Mouse (Mus musculus): ENCODE results near the gene Fam13c. TPM values are rescaled to one million over a fixed set of nuclear protein-coding genes. Genes with fewer than 3 reads are reported as not detected.

Fam13c gene
- polyA plus RNA-seq, 1 experiment from 2014 or later: 12.8 TPM

GRCm38 (mm10) chr10:70581556-70582211 lies 141.4 kb downstream of the Fam13c start:
- 70% methylated on average over 7 of the region's 7 CpGs for WGBS
- ATAC-seq (ENCODE audit: insufficient number of reproducible peaks, insufficient read depth, low FRiP score, low TSS enrichment): no peak
- H3K27ac ChIP-seq: no peak overlapping the region

DNA sequence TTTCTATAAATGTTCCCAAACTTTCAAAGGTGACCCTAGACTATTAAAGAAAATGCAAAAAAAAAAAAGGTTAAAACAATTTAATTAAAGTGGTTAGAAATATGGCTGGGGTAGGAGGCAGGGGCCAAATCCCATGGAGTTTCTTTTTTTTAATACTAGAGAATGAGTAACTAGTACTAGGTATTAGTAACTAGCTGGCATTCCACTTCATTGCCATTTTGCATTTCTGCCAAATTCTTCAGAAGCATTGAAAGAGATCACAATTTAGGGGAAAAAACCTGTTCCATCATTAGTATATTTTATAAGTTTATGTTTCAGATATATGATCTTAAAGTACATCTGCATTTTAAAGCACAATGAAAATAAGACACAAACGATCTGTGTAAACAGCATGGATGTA lies 143.9 kb downstream of the Fam13c start:
- H3K27ac ChIP-seq: no peak overlapping the region
- H3K4me2 ChIP-seq (replicated peaks): no peak overlapping the region
- no peak overlapping the region for H3K9ac ChIP-seq
- no peak for ATAC-seq (ENCODE audit: insufficient number of reproducible peaks, insufficient read depth, low FRiP score, low TSS enrichment)
- H3K4me1 ChIP-seq: 0 out of 2 replicates have a peak, but pooled peaks cover 4% of the 10 kb centered on the region
- no peak overlapping the region for H3K4me3 ChIP-seq
- H3K27me3 ChIP-seq: no peaks in the 10 kb centered on the region
- no peaks in the 10 kb centered on the region for H3K36me3 ChIP-seq
- 77% methylated on average over 1 of the region's 1 CpGs for WGBS
- no peaks in the 10 kb centered on the region for H3K9me3 ChIP-seq

More at GRCm38 (mm10) chr10:70581556-70582211, 141.4 kb downstream of the Fam13c start:
- H3K9ac ChIP-seq: no peak overlapping the region
- no peak overlapping the region for H3K4me2 ChIP-seq (replicated peaks)
- no peaks in the 10 kb centered on the region for H3K9me3 ChIP-seq
- H3K36me3 ChIP-seq: no peaks in the 10 kb centered on the region
- no peak overlapping the region for H3K4me3 ChIP-seq
- no peaks in the 10 kb centered on the region for H3K27me3 ChIP-seq
- no peaks in the 10 kb centered on the region for H3K4me1 ChIP-seq

DNA sequence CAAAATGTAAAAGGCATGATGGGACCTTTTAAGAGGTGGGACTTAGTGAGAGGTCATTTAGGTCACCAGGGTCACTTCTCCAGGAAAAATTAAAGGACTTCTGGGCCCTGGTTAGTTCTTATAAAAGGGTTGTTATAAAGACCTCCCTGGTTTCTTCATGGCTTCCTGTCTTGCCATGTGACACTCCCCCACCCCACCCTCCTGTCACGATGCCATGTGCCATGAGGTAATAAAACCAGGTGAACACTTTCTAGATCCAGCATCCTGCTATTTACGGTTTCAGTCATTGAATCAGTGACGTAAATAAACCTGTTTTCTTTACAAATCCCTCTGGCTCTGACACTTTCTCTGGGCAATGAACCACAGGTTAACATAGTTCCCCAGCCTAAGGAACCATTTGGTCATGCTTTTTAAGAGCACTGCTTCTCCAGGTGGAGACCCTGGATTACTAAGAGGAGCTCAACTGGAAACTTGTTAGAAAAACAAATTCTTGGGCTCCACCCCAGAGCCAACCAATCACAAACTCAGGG lies 146.7 kb downstream of the Fam13c start:
- no peak overlapping the region for H3K4me3 ChIP-seq
- H3K9ac ChIP-seq: no peak overlapping the region
- H3K4me2 ChIP-seq (replicated peaks): no peak overlapping the region
- no peak for ATAC-seq (ENCODE audit: insufficient number of reproducible peaks, insufficient read depth, low FRiP score, low TSS enrichment)
- 0 out of 2 replicates have a peak, but pooled peaks cover 4% of the 10 kb centered on the region for H3K4me1 ChIP-seq
- no peaks in the 10 kb centered on the region for H3K9me3 ChIP-seq
- no peaks in the 10 kb centered on the region for H3K27me3 ChIP-seq
- no peaks in the 10 kb centered on the region for H3K36me3 ChIP-seq
- H3K27ac ChIP-seq: no peak overlapping the region
- 75% methylated on average over 3 of the region's 3 CpGs for WGBS

GRCm38 (mm10) chr10:70594007-70594406 lies 153.7 kb downstream of the Fam13c start:
- H3K9ac ChIP-seq: no peak overlapping the region
- 61% methylated on average over 1 of the region's 1 CpGs for WGBS
- peaks cover 10% of the 10 kb centered on the region for H3K27me3 ChIP-seq
- H3K36me3 ChIP-seq: no peaks in the 10 kb centered on the region
- no peak for ATAC-seq (ENCODE audit: insufficient number of reproducible peaks, insufficient read depth, low FRiP score, low TSS enrichment)
- H3K27ac ChIP-seq: no peak overlapping the region
- H3K4me1 ChIP-seq: peaks cover 7% of the 10 kb centered on the region; the same call in 1 of the 2 replicates
- no peak overlapping the region for H3K4me2 ChIP-seq (replicated peaks)
- H3K9me3 ChIP-seq: no peaks in the 10 kb centered on the region
- H3K4me3 ChIP-seq: no peak overlapping the region

- Histone ChIP-seq H3K27me3 (peaks cover 28% of the 10 kb centered on the region), H3K36me3 (no peaks in the 10 kb centered on the region), H3K4me3 (peak overlapping the region; percentile 73), H3K4me1 (peaks cover 9% of the 10 kb centered on the region; the same call in 1 of the 2 replicates), H3K27ac (no peak overlapping the region), H3K4me2 (replicated peaks) (peak overlapping the region; percentile 97), H3K9me3 (no peaks in the 10 kb centered on the region), H3K9ac (no peak overlapping the region)
- WGBS: 20% methylated on average over 10 of the region's 10 CpGs
- ATAC-seq (ENCODE audit: insufficient number of reproducible peaks, insufficient read depth, low FRiP score, low TSS enrichment): 0 out of 2 replicates have a peak, but pooled peaks have one; percentile 11
Measured at GRCm38 (mm10) chr10:70598081-70598515, 157.8 kb downstream of the Fam13c start.

- peaks cover 28% of the 10 kb centered on the region for H3K27me3 ChIP-seq
- peaks cover 9% of the 10 kb centered on the region; the same call in 1 of the 2 replicates for H3K4me1 ChIP-seq
- no peaks in the 10 kb centered on the region for H3K36me3 ChIP-seq
- H3K27ac ChIP-seq: peak overlapping the region; percentile 50; the same call in 1 of the 2 replicates
- H3K9ac ChIP-seq: peak overlapping the region; percentile 31; the same call in 1 of the 2 replicates
- H3K4me2 ChIP-seq (replicated peaks): peak overlapping the region; percentile 97
- H3K9me3 ChIP-seq: no peaks in the 10 kb centered on the region
- under 1% methylated on average over 48 of the region's 48 CpGs for WGBS
- H3K4me3 ChIP-seq: peak overlapping the region; percentile 73
- peak; percentile 83 for ATAC-seq (ENCODE audit: insufficient number of reproducible peaks, insufficient read depth, low FRiP score, low TSS enrichment)
Measured at GRCm38 (mm10) chr10:70598516-70599125, 158.3 kb downstream of the Fam13c start.

GRCm38 (mm10) chr10:70599126-70599924 lies 159.0 kb downstream of the Fam13c start:
- peak; percentile 88 for ATAC-seq (ENCODE audit: insufficient number of reproducible peaks, insufficient read depth, low FRiP score, low TSS enrichment)
- Histone ChIP-seq H3K27ac (peak overlapping the region; percentile 50; the same call in 1 of the 2 replicates), H3K4me1 (peaks cover 9% of the 10 kb centered on the region; the same call in 1 of the 2 replicates)

GRCm38 (mm10) chr10:70599925-70600305 lies 159.6 kb downstream of the Fam13c start:
- Histone ChIP-seq H3K36me3 (no peaks in the 10 kb centered on the region), H3K4me3 (peak overlapping the region; percentile 73), H3K9me3 (no peaks in the 10 kb centered on the region), H3K27ac (0 out of 2 replicates have a peak overlapping the region, but pooled peaks have one; percentile 23), H3K27me3 (peaks cover 28% of the 10 kb centered on the region), H3K4me2 (replicated peaks) (peak overlapping the region; percentile 97), H3K9ac (peak overlapping the region; percentile 55), H3K4me1 (peaks cover 9% of the 10 kb centered on the region; the same call in 1 of the 2 replicates)
- ATAC-seq (ENCODE audit: insufficient number of reproducible peaks, insufficient read depth, low FRiP score, low TSS enrichment): peak; percentile 32; the same call in 1 of the 2 replicates
- WGBS: under 1% methylated on average over 28 of the region's 28 CpGs

More at GRCm38 (mm10) chr10:70599126-70599924, 159.0 kb downstream of the Fam13c start:
- Histone ChIP-seq H3K4me2 (replicated peaks) (peak overlapping the region; percentile 97), H3K9ac (peak overlapping the region; percentile 55), H3K4me3 (peak overlapping the region; percentile 73), H3K9me3 (no peaks in the 10 kb centered on the region), H3K27me3 (peaks cover 28% of the 10 kb centered on the region), H3K36me3 (no peaks in the 10 kb centered on the region)
- under 1% methylated on average over 94 of the region's 124 CpGs for WGBS

Other genes starting within 250 kb of the Fam13c start
- gene Mrln, start 235.8 kb upstream of the Fam13c start, polyA plus RNA-seq (2016; fragmentation: Nextera tagmentation; extraction: Ambion mirVana): 6.2 and 12.7 TPM in 2 replicates
- gene Slc16a9, start 195.4 kb upstream of the Fam13c start, polyA plus RNA-seq (2016; fragmentation: Nextera tagmentation; extraction: Ambion mirVana): 1.4 and 1.9 TPM in 2 replicates
- gene Phyhipl, start 215.5 kb downstream of the Fam13c start, polyA plus RNA-seq (2016; fragmentation: Nextera tagmentation; extraction: Ambion mirVana): 6.1 and 7.2 TPM in 2 replicates